Mouse (Mus musculus) cerebellum, adult 2 months (tissue): ENCODE data around the gene Cars2.

ENCODE experiments used
- CTCF ChIP-seq: fragments of 200-500 bp; IDR thresholded peaks from 2 replicates; pipeline ENCODE4 v1.5.1; 2011; ENCODE audit warnings: low read depth, mild to moderate bottlenecking, control low read depth, low read length, moderate library complexity, borderline replicate concordance; ENCODE audit not compliant: insufficient read depth
- POLR2A ChIP-seq: fragments of 200-500 bp; IDR thresholded peaks from 2 replicates; pipeline ENCODE4 v1.6.1; 2011; ENCODE audit warnings: low read length, control low read depth, borderline replicate concordance; ENCODE audit not compliant: insufficient read depth

DNA sequence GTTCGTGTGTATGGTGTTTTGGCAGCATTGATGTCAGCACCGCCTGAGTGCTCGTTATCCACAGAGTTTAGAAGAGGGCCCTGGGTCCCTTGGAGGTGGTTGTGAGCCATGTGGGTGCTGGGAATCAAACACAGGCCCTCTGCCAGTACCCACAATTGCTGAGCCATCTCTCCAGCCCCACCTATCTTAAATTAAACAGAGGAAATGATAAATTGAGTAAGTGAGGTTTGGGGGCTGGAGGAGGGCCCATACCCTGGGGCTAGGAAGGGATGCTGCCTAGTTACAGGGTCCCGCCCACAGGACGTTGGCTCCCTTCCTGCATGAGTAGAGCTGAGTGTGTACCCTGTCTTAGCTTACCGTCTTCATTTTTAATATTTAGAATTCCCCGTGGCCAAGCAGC is 14.1 kb upstream of the Cars2 start:
- no peak for TF ChIP-seq POLR2A
- TF ChIP-seq CTCF: no peak
